Mouse (Mus musculus) megakaryocyte progenitor cell, adult 5-6 weeks (primary cell): Measurements from ENCODE around the gene Mical3. TPM values are rescaled to one million over a fixed set of nuclear protein-coding genes. Genes with fewer than 3 reads are reported as not detected.
A peak's percentile ranks its signal among the peaks of the same experiment; 100 is the strongest.

Experiments
- ATAC-seq: replicated peaks from 2 replicates; pipeline ENCODE4 v1.8.0; 2016; ENCODE audit warnings: mild to moderate bottlenecking, moderate TSS enrichment, inconsistent platforms; ENCODE audit not compliant: poor library complexity
- total RNA-seq, 2 experiments: library from RNA; stranded (forward) in 1 of 2; stranded (reverse) in 1 of 2; fragments of 157-497, 149-512 nt in 1 of 2; fragments of 200-1000 nt in 1 of 2; gene quantifications; 2 replicates each; pipeline versions ENCODE4 v1.2.3 to v1.2.4; 2015 to 2017

Gene Mical3
- total RNA-seq, 2 experiments from 2014 or later, result 7.4 to 16.1 TPM

- peak; percentile 16; the same call in 1 of the 2 replicates for ATAC-seq
These were observed 19.2 kb downstream of the Mical3 start for GRCm38 (mm10) chr6:121111448-121112055.

- ATAC-seq, result peak; percentile 86
These were observed 20.7 kb downstream of the Mical3 start for GRCm38 (mm10) chr6:121109998-121110603.

DNA sequence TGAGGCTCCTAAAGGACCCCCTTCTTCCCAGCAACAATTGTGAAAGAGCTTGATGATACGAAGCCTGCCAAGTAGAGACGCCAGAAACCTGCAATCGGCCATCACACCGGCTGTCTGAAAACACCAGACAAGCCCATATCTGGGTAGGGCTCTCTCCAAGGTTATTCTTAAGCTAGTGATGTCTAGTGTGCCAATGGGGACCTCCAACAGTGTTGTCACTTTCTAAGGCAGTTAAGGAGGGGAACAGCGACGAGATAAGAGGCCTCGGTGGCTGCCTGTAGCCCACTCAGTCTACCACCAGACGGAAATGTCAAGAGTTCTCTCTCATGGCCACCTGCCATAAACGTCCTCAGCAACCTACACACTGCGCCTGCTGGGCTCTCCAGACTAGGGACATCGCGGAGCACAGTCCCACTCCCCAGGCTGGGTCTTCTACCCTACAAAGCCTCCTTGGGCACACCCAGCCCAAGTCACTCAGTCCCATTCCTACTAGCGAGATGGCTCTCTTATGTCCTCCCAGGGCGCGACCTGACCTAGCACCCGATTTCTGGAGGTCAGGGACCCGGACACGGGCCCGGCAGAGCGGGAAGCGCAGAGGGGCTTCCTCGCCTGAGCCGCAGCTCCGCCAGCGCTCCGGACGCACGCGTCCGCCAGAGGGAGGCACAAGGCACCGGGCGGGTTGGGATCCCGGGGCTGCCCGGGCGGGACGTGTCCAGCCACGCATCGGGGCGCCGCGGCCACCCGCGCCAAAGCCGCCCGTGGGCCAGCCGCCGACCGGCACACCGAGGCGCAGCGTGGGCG, 21.4 kb downstream of the Mical3 start:
- ATAC-seq, result peak; percentile 55

- ATAC-seq, result no peak
These were observed 22.7 kb downstream of the Mical3 start for GRCm38 (mm10) chr6:121108075-121108474.

- ATAC-seq, result no peak
These were observed 23.9 kb downstream of the Mical3 start for GRCm38 (mm10) chr6:121106711-121107405.

GRCm38 (mm10) chr6:121105726-121106125, 25.1 kb downstream of the Mical3 start:
- no peak for ATAC-seq

DNA sequence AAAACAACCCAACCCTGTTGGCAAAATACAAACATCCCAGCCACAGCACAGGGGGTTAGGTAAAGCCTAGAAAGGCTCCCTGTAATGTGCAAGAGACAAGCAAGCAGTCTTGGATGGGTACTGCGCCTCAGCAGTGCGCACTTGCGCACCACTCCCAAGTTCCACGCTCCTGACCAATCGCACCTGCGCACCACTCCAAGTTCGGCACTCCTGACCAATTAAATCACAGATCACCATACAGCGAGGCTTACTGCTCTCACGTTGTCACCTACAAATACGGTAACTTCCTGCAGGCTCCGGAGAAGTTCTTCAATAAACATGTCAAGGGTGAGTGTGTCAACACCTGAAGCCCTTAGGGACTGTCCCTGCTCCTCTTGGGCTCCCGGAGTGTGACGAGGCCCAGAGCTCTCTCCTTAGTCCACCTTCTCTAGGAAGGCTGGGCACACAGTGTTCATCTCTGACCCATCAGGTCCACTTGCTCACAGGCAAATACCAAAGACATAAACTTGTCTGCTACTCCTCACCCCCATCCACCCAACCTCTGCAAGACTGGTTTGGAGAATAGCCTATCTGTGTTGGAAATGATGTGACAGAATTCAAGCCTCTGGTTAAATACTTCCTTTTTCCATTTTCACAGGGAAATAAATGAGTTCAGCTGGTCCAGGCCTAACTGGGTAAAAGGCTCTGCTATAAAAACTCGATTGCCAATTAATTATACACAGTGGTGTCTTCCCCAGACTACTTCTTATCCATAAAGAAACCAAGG, 27.2 kb downstream of the Mical3 start:
- ATAC-seq, result no peak

GRCm38 (mm10) chr6:121102941-121103340, 27.9 kb downstream of the Mical3 start:
- ATAC-seq, result no peak

- ATAC-seq, result no peak
These were observed 28.7 kb downstream of the Mical3 start for GRCm38 (mm10) chr6:121102084-121102483.

- ATAC-seq, result peak; percentile 45
These were observed 29.6 kb downstream of the Mical3 start for GRCm38 (mm10) chr6:121101201-121101600.

DNA sequence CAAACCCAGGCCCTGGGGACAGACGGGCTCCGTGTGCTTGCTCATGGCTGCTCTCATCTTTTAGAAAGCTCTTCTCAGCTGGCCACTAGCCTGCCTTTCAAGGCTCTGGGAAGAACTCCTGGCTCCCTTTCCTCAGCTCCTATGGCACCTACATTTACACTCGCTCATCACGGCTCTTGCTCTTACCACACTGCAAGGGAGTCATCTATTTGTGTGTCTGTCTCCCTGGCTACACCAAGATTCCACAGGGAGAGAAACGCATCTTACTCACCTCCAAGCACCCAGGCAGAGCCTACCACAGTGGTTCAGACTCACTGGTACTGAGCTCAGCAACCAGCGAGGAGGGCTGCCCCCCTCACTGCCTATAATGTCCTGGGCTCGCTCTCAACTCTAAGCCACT, 31.0 kb downstream of the Mical3 start:
- ATAC-seq, result no peak

- no peak for ATAC-seq
These were observed 31.6 kb downstream of the Mical3 start for GRCm38 (mm10) chr6:121099228-121099608.

DNA sequence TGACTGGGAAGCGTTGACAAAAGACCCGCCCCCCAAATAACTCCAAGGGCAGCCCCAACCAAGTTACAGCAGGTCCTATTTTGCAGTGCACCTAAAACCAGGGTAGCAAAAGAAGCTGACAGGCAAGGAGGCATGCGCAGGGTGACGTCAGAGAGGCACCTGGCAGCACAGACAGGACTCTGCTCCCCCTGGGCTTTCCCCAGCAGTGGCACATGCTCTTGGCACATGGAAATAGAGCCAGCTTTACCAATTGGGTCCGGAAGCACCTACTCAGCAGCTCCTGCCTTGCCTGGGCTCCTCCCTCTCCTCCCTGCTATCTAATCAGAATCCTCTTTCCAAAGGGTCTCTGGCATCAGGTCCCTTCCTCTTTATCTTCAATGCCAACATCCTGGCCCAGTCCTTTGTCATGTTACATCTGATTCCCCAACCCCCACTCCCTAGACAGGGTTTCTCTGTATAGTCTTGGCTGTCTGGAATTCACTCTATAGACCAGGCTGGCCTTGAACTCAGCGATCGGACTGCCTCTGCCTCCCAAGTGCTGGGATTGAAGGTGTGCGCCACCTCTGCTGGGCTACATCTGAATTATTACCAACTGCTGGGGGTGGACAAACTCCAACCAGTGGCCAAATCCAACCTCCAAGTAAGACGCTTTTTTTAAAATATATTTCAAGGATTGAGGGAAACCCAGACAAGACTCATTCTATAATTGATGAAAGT, 32.1 kb downstream of the Mical3 start:
- 0 out of 2 replicates have a peak, but pooled peaks have one; percentile 7 for ATAC-seq

- no peak for ATAC-seq
These were observed 32.7 kb downstream of the Mical3 start for GRCm38 (mm10) chr6:121098109-121098508.

GRCm38 (mm10) chr6:121096862-121097261, 33.9 kb downstream of the Mical3 start:
- ATAC-seq, result no peak

- no peak for ATAC-seq
These were observed 34.4 kb downstream of the Mical3 start for GRCm38 (mm10) chr6:121096390-121096789.

- peak; percentile 78 for ATAC-seq
These were observed 37.0 kb downstream of the Mical3 start for GRCm38 (mm10) chr6:121093662-121094408.

- ATAC-seq, result no peak
These were observed 40.0 kb downstream of the Mical3 start for GRCm38 (mm10) chr6:121090786-121091185.

DNA sequence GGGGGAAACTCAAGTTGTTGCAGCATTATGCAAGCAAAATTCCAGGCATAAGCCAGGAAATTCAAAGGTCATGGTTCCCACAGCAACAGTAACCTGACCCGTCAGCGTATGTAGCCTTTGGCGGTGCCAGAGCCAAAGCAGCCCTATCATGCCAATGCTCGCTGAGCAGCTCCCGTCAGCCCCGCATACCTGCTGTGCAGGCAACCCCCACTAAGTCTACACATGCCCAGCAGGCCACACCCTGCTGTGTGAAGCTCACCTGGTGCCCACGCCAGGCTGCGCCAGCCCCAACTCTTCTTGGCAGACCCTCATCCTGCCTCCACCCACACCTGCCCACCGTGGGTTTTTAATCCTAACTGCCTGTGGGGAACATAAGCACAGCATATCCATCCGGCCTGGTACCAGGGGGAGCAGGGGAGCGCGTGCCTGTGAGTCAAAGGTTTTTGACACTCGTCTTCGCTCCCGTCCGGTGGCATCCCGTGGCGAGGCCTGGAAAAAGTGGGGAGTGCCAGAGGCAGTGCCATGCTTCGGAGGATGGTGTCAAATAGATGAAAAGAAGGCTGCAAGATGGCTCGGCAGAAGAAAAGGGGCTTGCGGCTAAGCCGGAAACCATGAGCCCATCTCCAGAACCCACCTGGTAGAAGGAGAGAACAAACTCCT, 43.1 kb downstream of the Mical3 start:
- ATAC-seq, result no peak
